Mouse (Mus musculus): ENCODE data around the gene Rffl.

The Rffl gene

DNA sequence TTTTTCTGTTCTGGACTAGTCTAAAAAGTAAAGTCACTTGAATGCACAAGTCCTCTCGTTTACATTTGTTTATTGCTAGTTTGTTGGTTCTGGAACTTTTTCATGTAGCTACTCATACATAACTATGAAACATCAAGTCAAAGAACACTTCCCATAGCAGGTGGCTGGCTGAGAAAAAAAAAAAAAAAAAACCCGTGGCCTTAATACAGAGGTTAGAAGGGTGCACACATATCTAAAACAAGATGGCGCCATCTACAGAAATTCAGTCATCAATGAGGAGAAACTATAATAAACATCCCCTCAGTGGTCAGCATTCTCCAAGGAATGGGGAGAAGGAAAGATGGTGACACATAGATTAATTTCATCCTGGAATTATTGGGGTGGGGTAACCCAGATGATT is 63.6 kb downstream of the Rffl start:
- in situ Hi-C loops (cut with MboI; ENCODE audit: unreplicated experiment in 2 of 2), result no loop called here

DNA sequence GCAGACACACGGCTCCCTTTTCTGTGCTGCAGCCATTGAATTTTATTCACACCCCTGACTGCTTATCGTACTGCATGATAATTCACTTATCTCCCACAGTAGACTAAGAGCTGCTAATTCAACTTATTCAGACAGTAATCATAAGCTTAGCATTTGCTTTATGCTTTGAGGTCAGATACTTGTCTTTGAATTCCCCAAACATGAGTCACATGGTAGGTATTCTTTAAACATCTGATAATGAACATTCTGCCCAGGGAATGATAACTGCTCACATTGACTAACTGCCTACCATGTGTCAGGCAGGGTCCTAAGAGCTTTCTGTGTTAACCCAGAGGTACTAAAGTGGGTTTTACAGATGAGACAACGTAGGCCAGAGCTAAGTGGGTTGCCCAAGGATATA is 64.4 kb downstream of the Rffl start:
- in situ Hi-C loops (cut with MboI; ENCODE audit: unreplicated experiment in 2 of 2), result no loop called here

DNA sequence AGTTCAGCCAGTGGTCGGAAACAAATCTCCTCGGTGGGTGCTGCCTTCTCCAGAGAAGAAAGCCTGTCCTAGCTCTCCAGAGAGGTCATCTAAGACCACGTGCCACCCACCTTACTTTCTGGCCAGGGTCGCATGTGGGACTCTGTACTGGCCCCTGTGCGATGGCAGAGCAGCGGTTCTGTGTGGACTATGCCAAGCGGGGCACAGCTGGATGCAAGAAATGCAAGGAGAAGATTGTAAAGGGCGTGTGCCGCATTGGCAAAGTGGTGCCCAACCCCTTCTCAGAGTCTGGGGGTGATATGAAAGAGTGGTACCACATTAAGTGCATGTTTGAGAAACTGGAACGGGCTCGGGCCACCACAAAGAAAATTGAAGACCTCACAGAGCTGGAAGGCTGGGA is 87.6 kb downstream of the Rffl start:
- in situ Hi-C loops (cut with MboI; ENCODE audit: unreplicated experiment in 2 of 2), result no loop called here

DNA sequence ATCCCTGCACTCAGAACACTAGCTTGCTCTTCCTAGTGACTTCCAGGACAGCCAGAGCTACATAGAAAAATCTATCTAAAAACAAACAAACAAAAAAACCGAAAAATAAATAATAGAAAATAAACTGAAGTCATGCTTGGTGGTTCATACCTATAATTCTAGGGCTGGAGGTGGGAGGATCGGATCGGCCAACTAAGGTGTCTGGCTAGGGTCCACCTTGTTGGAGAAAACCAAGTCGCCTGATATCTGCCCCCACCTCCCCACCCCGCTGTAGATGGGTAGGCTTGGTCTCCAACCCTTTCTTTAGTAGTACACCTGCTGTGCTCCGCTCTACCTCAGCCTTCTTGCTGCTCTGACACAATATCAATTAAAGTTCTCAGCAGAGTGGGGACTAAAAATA is 88.8 kb downstream of the Rffl start:
- in situ Hi-C loops (cut with MboI; ENCODE audit: unreplicated experiment in 2 of 2), result no loop called here

DNA sequence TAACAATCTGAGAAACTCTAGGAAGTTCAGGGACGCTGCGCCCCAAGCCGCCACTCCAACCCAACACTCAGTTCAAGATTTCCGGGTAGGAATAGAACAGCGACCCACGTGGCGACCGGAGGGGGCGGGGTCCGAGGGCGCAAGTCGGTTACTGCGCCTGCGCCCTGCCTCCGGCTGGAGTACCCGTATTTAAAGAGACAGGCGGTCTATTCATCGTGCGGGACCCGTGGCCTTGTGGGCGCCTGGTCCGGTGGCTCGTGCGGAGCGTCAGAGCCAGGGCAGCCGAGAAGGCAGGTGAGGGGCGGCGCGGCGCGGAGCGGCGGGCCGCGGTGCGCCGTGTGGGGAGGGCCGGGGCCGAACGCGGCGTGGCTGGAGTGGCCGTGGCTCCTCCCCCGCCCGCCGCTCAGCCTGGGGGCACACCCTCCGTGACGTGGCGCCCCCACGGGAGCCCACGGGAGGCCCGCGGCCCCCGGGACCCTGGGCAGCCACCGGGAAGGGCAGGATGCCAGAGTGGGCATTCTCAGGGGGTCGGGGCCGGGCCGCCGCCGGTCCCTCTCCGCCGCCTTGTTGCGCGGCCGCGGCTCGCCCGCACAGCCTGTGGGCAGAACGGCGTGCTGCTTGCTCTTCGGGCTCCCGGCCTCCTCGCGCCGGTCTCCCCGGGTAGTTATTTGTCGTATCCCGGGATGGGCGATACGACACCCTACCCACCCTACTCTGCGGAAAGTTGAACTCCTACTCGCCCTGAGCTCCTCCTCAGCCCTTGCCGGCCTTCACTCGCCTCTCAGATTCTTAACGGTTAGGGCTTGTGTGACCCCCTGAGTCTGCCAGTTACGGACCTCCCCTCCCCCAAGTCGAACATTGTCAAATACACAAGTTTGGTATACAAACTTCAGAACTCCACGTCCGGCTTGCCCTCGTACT is 89.8 kb downstream of the Rffl start, which contains the start of gene Lig3:
Gene Lig3, plus strand, starts transcription at position 126 of the 921 bp plus-strand sequence.
- in situ Hi-C loops (cut with MboI; ENCODE audit: unreplicated experiment in 2 of 2), result no loop called here

DNA sequence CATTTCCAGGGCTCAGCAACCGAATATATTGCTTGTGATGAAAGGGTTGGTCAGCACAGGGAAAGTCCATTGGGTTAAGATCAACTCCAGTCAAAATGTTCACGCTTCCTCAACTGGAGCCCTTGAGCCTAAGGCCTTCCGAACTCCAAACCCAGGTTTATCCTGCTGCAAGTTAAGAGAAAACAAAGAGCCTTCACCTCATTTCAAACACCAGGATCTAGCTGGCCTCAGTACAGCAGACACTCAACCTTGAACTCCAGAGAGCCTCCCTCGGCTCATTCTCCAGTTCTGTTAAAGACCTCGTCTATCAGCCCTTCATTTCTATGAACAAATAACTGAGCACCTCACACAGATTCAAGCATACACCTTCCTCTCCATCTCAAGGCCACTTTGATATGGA is 90.9 kb downstream of the Rffl start:
- in situ Hi-C loops (cut with MboI; ENCODE audit: unreplicated experiment in 2 of 2), result no loop called here

DNA sequence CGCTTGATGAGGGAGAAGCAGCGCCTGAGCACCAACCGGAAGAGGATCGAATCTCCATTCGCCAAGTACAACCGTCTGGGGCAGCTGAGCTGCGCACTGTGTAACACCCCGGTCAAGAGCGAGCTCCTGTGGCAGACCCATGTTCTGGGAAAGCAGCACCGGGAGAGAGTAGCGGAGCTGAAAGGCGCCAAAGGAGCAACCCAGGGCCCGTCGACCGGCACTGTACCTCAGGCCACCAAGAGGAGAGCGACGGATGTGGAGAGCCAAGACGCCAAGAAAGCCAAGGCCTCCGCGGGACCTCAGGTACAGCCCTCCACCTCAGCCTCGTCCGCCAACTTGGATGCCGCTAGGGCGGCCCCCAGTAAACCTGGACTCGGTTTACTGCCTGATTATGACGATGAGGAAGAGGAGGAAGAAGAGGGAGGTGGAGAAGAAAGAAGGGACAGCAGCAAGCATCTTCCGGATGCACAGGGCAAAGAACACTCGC is 106.5 kb downstream of the Rffl start:
- in situ Hi-C loops (cut with MboI; ENCODE audit: unreplicated experiment in 2 of 2), result loop anchor here in 1 of 2 experiments (25.0 kb wide), 1 partner anchor 448 kb away; no protein-coding TSS in a partner anchor

DNA sequence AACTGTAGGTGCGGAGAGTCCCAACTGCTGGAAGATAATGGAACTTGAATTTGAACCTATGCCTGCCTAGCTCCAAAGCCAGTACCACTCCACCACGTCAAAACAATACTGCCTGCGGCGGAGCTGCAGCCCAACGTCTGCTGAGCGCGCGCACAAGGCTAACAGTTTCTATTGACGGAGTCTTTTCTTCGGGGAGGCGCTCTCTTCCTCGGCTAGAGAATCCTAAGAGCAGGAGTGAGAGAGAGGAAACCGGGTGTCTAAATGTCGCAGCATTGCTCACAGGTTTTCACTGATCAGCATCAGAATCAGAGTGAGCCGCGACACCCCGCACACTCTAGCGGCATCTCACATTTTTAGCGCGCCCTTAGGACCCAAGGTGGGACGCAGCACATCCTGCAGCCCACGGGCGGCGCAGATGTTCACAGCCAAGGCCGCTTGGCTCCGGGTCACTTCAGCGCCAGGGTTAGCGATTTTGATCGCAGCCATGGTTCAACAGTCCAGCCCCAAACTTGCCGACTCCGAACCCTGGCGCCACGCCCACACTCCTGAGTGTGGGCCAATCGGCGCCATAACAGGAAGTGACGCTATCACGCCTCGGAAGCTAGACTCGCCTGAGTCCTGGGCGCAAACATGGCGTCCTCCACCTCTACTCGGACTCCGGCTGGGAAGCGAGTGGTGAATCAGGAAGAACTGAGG is 107.1 kb downstream of the Rffl start, which contains the start of the genes Cct6b and Zfp830:
Gene Cct6b, minus strand, starts transcription at position 580 of the 696 bp plus-strand sequence.
Gene Zfp830, plus strand, starts transcription at position 604 of the 696 bp plus-strand sequence.
- in situ Hi-C loops (cut with MboI; ENCODE audit: unreplicated experiment in 2 of 2), result loop anchor here in 1 of 2 experiments (25.0 kb wide), 1 partner anchor 448 kb away; no protein-coding TSS in a partner anchor

DNA sequence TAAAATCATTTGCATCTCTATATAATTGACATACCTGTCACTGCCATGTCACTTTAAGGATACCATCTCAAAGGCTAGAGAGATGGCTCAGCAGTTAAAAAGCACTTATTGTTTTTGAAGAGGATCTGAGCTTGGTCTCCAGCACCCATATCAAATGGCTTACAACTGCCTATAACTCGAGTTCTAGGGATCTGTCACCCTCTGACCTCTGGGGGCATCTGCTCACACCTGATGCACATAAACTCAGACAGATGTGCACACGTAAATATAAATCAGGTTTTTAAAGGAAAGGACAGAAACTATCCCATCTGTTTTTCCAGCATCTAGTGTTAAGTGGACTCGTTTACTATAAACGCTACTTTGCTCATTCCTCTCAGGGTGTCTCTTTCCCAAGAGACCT is 107.7 kb downstream of the Rffl start:
- in situ Hi-C loops (cut with MboI; ENCODE audit: unreplicated experiment in 2 of 2), result loop anchor here in 1 of 2 experiments (25.0 kb wide), 1 partner anchor 449 kb away; no protein-coding TSS in a partner anchor

DNA sequence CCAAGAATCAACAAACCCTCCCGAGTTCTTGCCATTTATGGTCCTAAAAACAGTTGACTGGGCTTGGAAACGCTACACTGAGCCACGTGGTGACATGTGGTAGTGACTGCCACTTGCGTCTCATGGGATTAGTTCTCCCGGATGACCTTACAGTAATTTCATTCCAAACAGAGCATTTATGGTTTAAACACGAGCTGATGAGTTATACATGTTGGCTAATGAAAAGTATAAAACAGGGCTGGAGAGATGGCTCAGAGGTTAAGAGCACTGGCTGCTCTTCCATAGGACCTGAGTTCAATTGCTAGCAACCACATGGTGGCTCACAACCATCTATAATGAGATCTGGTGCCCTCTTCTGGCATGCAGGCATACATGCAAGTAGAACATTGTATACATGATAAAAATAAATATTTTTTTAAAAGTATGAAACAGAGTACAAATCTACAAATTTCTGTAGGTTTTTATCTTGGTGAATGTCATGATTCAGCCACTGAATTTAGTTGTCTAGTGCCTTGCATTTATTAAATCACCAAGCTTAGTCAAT is 108.7 kb downstream of the Rffl start:
- in situ Hi-C loops (cut with MboI; ENCODE audit: unreplicated experiment in 2 of 2), result loop anchor here in 1 of 2 experiments (25.0 kb wide), 1 partner anchor 450 kb away; no protein-coding TSS in a partner anchor

DNA sequence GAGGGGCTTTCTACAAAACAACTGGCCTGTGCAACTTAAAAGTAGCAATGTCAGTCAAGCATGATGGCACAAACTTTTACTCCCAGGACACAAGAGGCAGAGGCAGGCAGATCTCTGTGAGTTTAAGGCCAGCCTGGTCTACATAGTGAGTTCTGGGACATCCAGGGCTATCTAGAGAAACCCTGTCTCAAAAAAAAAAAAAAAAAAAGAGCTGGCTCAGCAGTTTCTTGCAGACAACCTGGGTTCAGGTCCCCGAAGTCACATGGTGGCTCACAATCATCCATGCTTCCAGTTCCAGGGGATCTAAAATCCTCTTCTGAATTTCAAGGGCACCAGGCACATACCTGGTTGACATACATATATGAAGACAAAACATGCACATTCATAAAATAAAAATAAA is 115.1 kb downstream of the Rffl start:
- in situ Hi-C loops (cut with MboI; ENCODE audit: unreplicated experiment in 2 of 2), result loop anchor here in 1 of 2 experiments (25.0 kb wide), 1 partner anchor 456 kb away; no protein-coding TSS in a partner anchor

Measured in v-Abl transformed pro-B cells (cell line).